Mouse (Mus musculus) CD4-positive helper T cell, adult 2 months (primary cell): ENCODE measurements around the gene Scand1.
A peak's percentile ranks its signal among the peaks of the same experiment; 100 is the strongest.

Experiments
- DNase-seq: peaks from one replicate; pipeline ENCODE4 v3.0.0-alpha.2; 2012; ENCODE audit warnings: low read depth, missing footprints, low spot score

Gene Scand1

GRCm38 (mm10) chr2:156312297-156312897 lies at the start of gene Scand1, which contains the start of gene Cnbd2:
Gene Scand1 (minus strand): TSS chr2:156312704.
Gene Cnbd2 (plus strand): TSS chr2:156312299.
- peak; percentile 91 for DNase-seq

GRCm38 (mm10) chr2:156356031-156356430 lies 43.5 kb upstream of the Scand1 start:
- no peak for DNase-seq

- DNase-seq = no peak
Measured at GRCm38 (mm10) chr2:156353265-156353692, 40.8 kb upstream of the Scand1 start.

- no peak for DNase-seq
Measured at GRCm38 (mm10) chr2:156352413-156353165, 40.1 kb upstream of the Scand1 start.

- no peak for DNase-seq
Measured at GRCm38 (mm10) chr2:156351243-156351642, 38.7 kb upstream of the Scand1 start.

GRCm38 (mm10) chr2:156349286-156349848 lies 36.9 kb upstream of the Scand1 start:
- no peak for DNase-seq

- no peak for DNase-seq
Measured at GRCm38 (mm10) chr2:156348812-156349211, 36.3 kb upstream of the Scand1 start.

GRCm38 (mm10) chr2:156344775-156345532 lies 32.5 kb upstream of the Scand1 start:
- no peak for DNase-seq

GRCm38 (mm10) chr2:156340078-156340477 lies 27.6 kb upstream of the Scand1 start:
- DNase-seq = no peak

- no peak for DNase-seq
Measured at GRCm38 (mm10) chr2:156331446-156331965, 19.0 kb upstream of the Scand1 start.

- DNase-seq = no peak
Measured at GRCm38 (mm10) chr2:156330681-156331080, 18.2 kb upstream of the Scand1 start.

- DNase-seq = no peak
Measured at GRCm38 (mm10) chr2:156324681-156325080, 12.2 kb upstream of the Scand1 start.

- no peak for DNase-seq
Measured at GRCm38 (mm10) chr2:156324116-156324588, 11.6 kb upstream of the Scand1 start.

- no peak for DNase-seq
Measured at GRCm38 (mm10) chr2:156321538-156321937, 9.0 kb upstream of the Scand1 start.

GRCm38 (mm10) chr2:156318491-156318890 lies 6.0 kb upstream of the Scand1 start:
- DNase-seq = no peak

GRCm38 (mm10) chr2:156314811-156315210 lies 2.3 kb upstream of the Scand1 start:
- no peak for DNase-seq

GRCm38 (mm10) chr2:156313153-156313552 lies 649 bp upstream of the Scand1 start:
- no peak for DNase-seq

GRCm38 (mm10) chr2:156311841-156312291 lies 638 bp downstream of the Scand1 start:
- peak; percentile 79 for DNase-seq

GRCm38 (mm10) chr2:156311441-156311840 lies 1.1 kb downstream of the Scand1 start:
- peak; percentile 43 for DNase-seq

- DNase-seq = no peak
Measured at GRCm38 (mm10) chr2:156310945-156311344, 1.6 kb downstream of the Scand1 start.

GRCm38 (mm10) chr2:156310455-156310854 lies 2.0 kb downstream of the Scand1 start:
- no peak for DNase-seq
